Mouse (Mus musculus): Measurements from ENCODE around the gene Rps6. TPM values are rescaled to one million over a fixed set of nuclear protein-coding genes. Genes with fewer than 3 reads are reported as not detected.

Gene Rps6
- polyA plus RNA-seq, 1 experiment from 2014 or later = 915 TPM

DNA sequence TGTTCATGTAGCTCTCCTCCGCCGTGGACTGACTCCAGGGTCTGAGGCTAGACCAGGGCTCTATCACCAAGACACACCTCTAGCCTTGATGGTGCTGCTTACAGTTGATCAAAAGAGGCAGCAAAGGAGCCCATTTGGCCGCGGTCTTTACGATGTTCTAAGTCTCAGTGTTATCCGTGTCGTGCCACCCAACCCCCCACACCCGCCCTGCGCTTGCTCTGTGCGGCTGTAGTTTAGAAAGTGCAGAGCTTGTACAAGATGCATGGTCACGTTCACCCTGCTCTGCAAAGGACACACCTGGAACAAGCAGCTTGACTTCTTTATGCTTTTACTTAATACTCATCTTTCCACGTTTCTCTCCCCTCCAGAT lies 28.6 kb upstream of the Rps6 start:
- Histone ChIP-seq H3K27me3 (replicated peaks; ENCODE audit: control insufficient read depth, insufficient read depth, low read length) (no peaks in the 10 kb centered on the region), H3K4me1 (replicated peaks; ENCODE audit: control insufficient read depth, insufficient read depth, low read length) (no peaks in the 10 kb centered on the region), H3K27ac (ENCODE audit: low read depth) (no peak overlapping the region), H3K36me3 (ENCODE audit: control insufficient read depth, insufficient read depth, low read length) (no peaks in the 10 kb centered on the region), H3K4me2 (ENCODE audit: low read length) (peak overlapping the region; percentile 48), H3K9me3 (ENCODE audit: control insufficient read depth, low read length) (no peaks in the 10 kb centered on the region), H3K9ac (ENCODE audit: low read length) (no peak overlapping the region; the same call in 1 of the 2 replicates), H3K4me3 (ENCODE audit: low read depth, low read length) (peak overlapping the region; percentile 33)
- peak; percentile 50; the same call in 1 of the 2 replicates for ATAC-seq (replicated peaks; ENCODE audit: low FRiP score, low TSS enrichment, low read depth)
- 44% methylated on average over 12 of the region's 12 CpGs for WGBS
- DNase-seq (ENCODE audit: low spot score) = peak; percentile 58

DNA sequence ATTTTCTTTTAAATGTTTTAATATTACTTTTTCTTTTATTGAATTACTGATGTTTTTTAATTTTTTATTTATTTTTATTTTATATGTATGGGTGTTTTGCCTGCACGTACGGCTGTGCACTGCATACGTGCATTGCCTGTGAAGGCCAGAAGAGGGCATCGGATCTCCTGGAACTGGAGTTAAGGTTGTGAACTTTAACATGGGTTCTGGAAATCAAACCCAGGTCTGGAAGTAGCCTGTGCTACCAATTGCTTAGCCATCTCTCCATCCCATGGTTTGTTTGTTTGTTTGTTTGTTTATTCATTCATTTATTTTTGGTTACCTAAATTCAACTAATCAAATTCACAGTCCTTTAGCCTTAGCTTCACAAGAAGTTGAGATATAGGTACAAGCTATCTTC lies 27.7 kb upstream of the Rps6 start:
- no peaks in the 10 kb centered on the region for H3K27me3 ChIP-seq (replicated peaks; ENCODE audit: control insufficient read depth, insufficient read depth, low read length)
- WGBS = 63% methylated on average over 4 of the region's 4 CpGs
- no peak for ATAC-seq (replicated peaks; ENCODE audit: low FRiP score, low TSS enrichment, low read depth)
- H3K27ac ChIP-seq (ENCODE audit: low read depth) = no peak overlapping the region
- no peaks in the 10 kb centered on the region for H3K4me1 ChIP-seq (replicated peaks; ENCODE audit: control insufficient read depth, insufficient read depth, low read length)
- no peak overlapping the region for H3K4me3 ChIP-seq (ENCODE audit: low read depth, low read length)
- no peak overlapping the region for H3K4me2 ChIP-seq (ENCODE audit: low read length)
- H3K9me3 ChIP-seq (ENCODE audit: control insufficient read depth, low read length) = no peaks in the 10 kb centered on the region
- H3K36me3 ChIP-seq (ENCODE audit: control insufficient read depth, insufficient read depth, low read length) = no peaks in the 10 kb centered on the region
- H3K9ac ChIP-seq (ENCODE audit: low read length) = no peak overlapping the region
- DNase-seq (ENCODE audit: low spot score) = no peak

- ATAC-seq (replicated peaks; ENCODE audit: low FRiP score, low TSS enrichment, low read depth) = no peak
- Histone ChIP-seq H3K4me1 (replicated peaks; ENCODE audit: control insufficient read depth, insufficient read depth, low read length) (no peaks in the 10 kb centered on the region), H3K27ac (ENCODE audit: low read depth) (no peak overlapping the region), H3K9me3 (ENCODE audit: control insufficient read depth, low read length) (no peaks in the 10 kb centered on the region), H3K4me2 (ENCODE audit: low read length) (no peak overlapping the region), H3K4me3 (ENCODE audit: low read depth, low read length) (no peak overlapping the region), H3K9ac (ENCODE audit: low read length) (no peak overlapping the region), H3K36me3 (ENCODE audit: control insufficient read depth, insufficient read depth, low read length) (no peaks in the 10 kb centered on the region), H3K27me3 (replicated peaks; ENCODE audit: control insufficient read depth, insufficient read depth, low read length) (no peaks in the 10 kb centered on the region)
- WGBS = 72% methylated on average over 2 of the region's 2 CpGs
- no peak for DNase-seq (ENCODE audit: low spot score)
Measured at GRCm38 (mm10) chr4:86882413-86882812, 25.2 kb upstream of the Rps6 start.

GRCm38 (mm10) chr4:86881178-86881577 lies 24.0 kb upstream of the Rps6 start:
- H3K27ac ChIP-seq (ENCODE audit: low read depth) = no peak overlapping the region
- WGBS = 86% methylated on average over 4 of the region's 4 CpGs
- no peak overlapping the region for H3K9ac ChIP-seq (ENCODE audit: low read length)
- H3K4me2 ChIP-seq (ENCODE audit: low read length) = no peak overlapping the region
- DNase-seq (ENCODE audit: low spot score) (no peak), ATAC-seq (replicated peaks; ENCODE audit: low FRiP score, low TSS enrichment, low read depth) (no peak)
- H3K4me3 ChIP-seq (ENCODE audit: low read depth, low read length) = no peak overlapping the region
- no peaks in the 10 kb centered on the region for H3K36me3 ChIP-seq (ENCODE audit: control insufficient read depth, insufficient read depth, low read length)
- 0 out of 2 replicates have a peak, but pooled peaks cover under 1% of the 10 kb centered on the region for H3K27me3 ChIP-seq (replicated peaks; ENCODE audit: control insufficient read depth, insufficient read depth, low read length)
- no peaks in the 10 kb centered on the region for H3K9me3 ChIP-seq (ENCODE audit: control insufficient read depth, low read length)
- H3K4me1 ChIP-seq (replicated peaks; ENCODE audit: control insufficient read depth, insufficient read depth, low read length) = no peaks in the 10 kb centered on the region

DNA sequence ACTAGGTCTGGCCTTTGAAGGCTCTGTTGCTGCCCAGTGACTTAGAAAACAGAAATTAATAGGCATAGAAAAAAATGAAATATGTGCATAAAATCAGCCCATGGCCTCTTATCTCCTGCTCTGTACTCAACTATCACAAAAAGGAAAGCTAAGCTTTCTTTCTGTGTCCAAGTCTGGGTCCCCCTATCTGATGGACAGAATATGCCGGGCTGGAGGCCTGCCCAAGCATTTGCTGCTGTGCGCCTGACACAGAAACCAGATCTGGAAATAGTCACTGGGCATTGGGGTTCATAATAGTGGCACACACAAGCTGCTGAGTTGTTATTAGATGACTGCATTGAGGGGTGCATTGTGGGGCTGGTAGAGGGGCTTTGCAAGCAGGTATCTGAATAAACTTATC lies 22.3 kb upstream of the Rps6 start:
- ATAC-seq (replicated peaks; ENCODE audit: low FRiP score, low TSS enrichment, low read depth) (no peak), DNase-seq (ENCODE audit: low spot score) (no peak)
- WGBS = 90% methylated on average over 2 of the region's 2 CpGs
- Histone ChIP-seq H3K36me3 (ENCODE audit: control insufficient read depth, insufficient read depth, low read length) (no peaks in the 10 kb centered on the region), H3K4me3 (ENCODE audit: low read depth, low read length) (no peak overlapping the region), H3K4me1 (replicated peaks; ENCODE audit: control insufficient read depth, insufficient read depth, low read length) (no peaks in the 10 kb centered on the region), H3K27ac (ENCODE audit: low read depth) (no peak overlapping the region), H3K27me3 (replicated peaks; ENCODE audit: control insufficient read depth, insufficient read depth, low read length) (0 out of 2 replicates have a peak, but pooled peaks cover 5% of the 10 kb centered on the region), H3K4me2 (ENCODE audit: low read length) (no peak overlapping the region), H3K9ac (ENCODE audit: low read length) (no peak overlapping the region), H3K9me3 (ENCODE audit: control insufficient read depth, low read length) (no peaks in the 10 kb centered on the region)

GRCm38 (mm10) chr4:86874146-86874847 lies 17.1 kb upstream of the Rps6 start, which contains the start of gene Acer2:
TSS of gene Acer2 (plus strand) at chr4:86874396.
- WGBS = under 1% methylated on average over 60 of the region's 60 CpGs
- H3K4me3 ChIP-seq (ENCODE audit: low read depth, low read length) = peak within 1 kb of the TSS; percentile 66
- 0 out of 2 replicates have a peak, but pooled peaks cover 5% of the 10 kb centered on the region for H3K27me3 ChIP-seq (replicated peaks; ENCODE audit: control insufficient read depth, insufficient read depth, low read length)
- DNase-seq (ENCODE audit: low spot score) (peak; percentile 88), ATAC-seq (replicated peaks; ENCODE audit: low FRiP score, low TSS enrichment, low read depth) (peak; percentile 92)
- no peaks in the 10 kb centered on the region for H3K9me3 ChIP-seq (ENCODE audit: control insufficient read depth, low read length)
- H3K9ac ChIP-seq (ENCODE audit: low read length) = peak within 1 kb of the TSS; percentile 56
- H3K4me1 ChIP-seq (replicated peaks; ENCODE audit: control insufficient read depth, insufficient read depth, low read length) = no peaks in the 10 kb centered on the region
- no peaks in the 10 kb centered on the region for H3K36me3 ChIP-seq (ENCODE audit: control insufficient read depth, insufficient read depth, low read length)
- peak within 1 kb of the TSS; percentile 98 for H3K4me2 ChIP-seq (ENCODE audit: low read length)
- no peak within 1 kb of the TSS for H3K27ac ChIP-seq (ENCODE audit: low read depth)

DNA sequence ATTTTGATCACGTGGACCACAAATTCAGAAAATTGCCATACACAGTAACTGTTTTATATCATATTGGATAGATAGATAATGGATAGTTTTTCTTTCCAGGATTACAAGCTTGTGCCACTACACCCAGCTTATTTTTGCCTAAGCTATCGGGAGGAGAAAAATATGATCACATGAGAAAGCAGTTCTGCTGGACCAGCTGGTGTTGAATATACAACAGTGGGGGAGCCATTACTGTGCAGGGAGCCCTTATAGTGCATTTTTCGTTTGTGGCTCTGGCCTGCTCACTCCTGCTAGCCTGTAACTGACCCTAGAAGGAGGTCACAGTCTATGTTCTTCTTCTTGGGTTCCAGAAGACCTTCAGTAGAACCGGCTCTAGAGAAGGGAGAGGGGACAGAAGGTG lies 15.9 kb upstream of the Rps6 start:
- DNase-seq (ENCODE audit: low spot score) (no peak), ATAC-seq (replicated peaks; ENCODE audit: low FRiP score, low TSS enrichment, low read depth) (no peak)
- H3K9me3 ChIP-seq (ENCODE audit: control insufficient read depth, low read length) = 0 out of 2 replicates have a peak, but pooled peaks cover 2% of the 10 kb centered on the region
- 48% methylated on average over 4 of the region's 4 CpGs for WGBS
- no peaks in the 10 kb centered on the region for H3K4me1 ChIP-seq (replicated peaks; ENCODE audit: control insufficient read depth, insufficient read depth, low read length)
- no peak overlapping the region for H3K9ac ChIP-seq (ENCODE audit: low read length)
- no peak overlapping the region for H3K4me3 ChIP-seq (ENCODE audit: low read depth, low read length)
- no peaks in the 10 kb centered on the region for H3K36me3 ChIP-seq (ENCODE audit: control insufficient read depth, insufficient read depth, low read length)
- H3K27me3 ChIP-seq (replicated peaks; ENCODE audit: control insufficient read depth, insufficient read depth, low read length) = 0 out of 2 replicates have a peak, but pooled peaks cover 5% of the 10 kb centered on the region
- H3K27ac ChIP-seq (ENCODE audit: low read depth) = no peak overlapping the region
- H3K4me2 ChIP-seq (ENCODE audit: low read length) = no peak overlapping the region

GRCm38 (mm10) chr4:86871988-86872387 lies 14.8 kb upstream of the Rps6 start:
- no peak overlapping the region for H3K27ac ChIP-seq (ENCODE audit: low read depth)
- H3K4me1 ChIP-seq (replicated peaks; ENCODE audit: control insufficient read depth, insufficient read depth, low read length) = no peaks in the 10 kb centered on the region
- DNase-seq (ENCODE audit: low spot score) (no peak), ATAC-seq (replicated peaks; ENCODE audit: low FRiP score, low TSS enrichment, low read depth) (no peak)
- H3K27me3 ChIP-seq (replicated peaks; ENCODE audit: control insufficient read depth, insufficient read depth, low read length) = 0 out of 2 replicates have a peak, but pooled peaks cover 5% of the 10 kb centered on the region
- H3K4me3 ChIP-seq (ENCODE audit: low read depth, low read length) = no peak overlapping the region
- H3K9me3 ChIP-seq (ENCODE audit: control insufficient read depth, low read length) = 0 out of 2 replicates have a peak, but pooled peaks cover 2% of the 10 kb centered on the region
- no peak overlapping the region for H3K9ac ChIP-seq (ENCODE audit: low read length)
- H3K4me2 ChIP-seq (ENCODE audit: low read length) = no peak overlapping the region
- H3K36me3 ChIP-seq (ENCODE audit: control insufficient read depth, insufficient read depth, low read length) = no peaks in the 10 kb centered on the region

- no peak overlapping the region for H3K4me2 ChIP-seq (ENCODE audit: low read length)
- H3K9ac ChIP-seq (ENCODE audit: low read length) = no peak overlapping the region
- no peaks in the 10 kb centered on the region for H3K4me1 ChIP-seq (replicated peaks; ENCODE audit: control insufficient read depth, insufficient read depth, low read length)
- 77% methylated on average over 5 of the region's 5 CpGs for WGBS
- no peak overlapping the region for H3K4me3 ChIP-seq (ENCODE audit: low read depth, low read length)
- H3K27ac ChIP-seq (ENCODE audit: low read depth) = no peak overlapping the region
- ATAC-seq (replicated peaks; ENCODE audit: low FRiP score, low TSS enrichment, low read depth) (no peak), DNase-seq (ENCODE audit: low spot score) (no peak)
- H3K27me3 ChIP-seq (replicated peaks; ENCODE audit: control insufficient read depth, insufficient read depth, low read length) = no peaks in the 10 kb centered on the region
- no peaks in the 10 kb centered on the region for H3K36me3 ChIP-seq (ENCODE audit: control insufficient read depth, insufficient read depth, low read length)
- 0 out of 2 replicates have a peak, but pooled peaks cover 2% of the 10 kb centered on the region for H3K9me3 ChIP-seq (ENCODE audit: control insufficient read depth, low read length)
Measured at GRCm38 (mm10) chr4:86864087-86864486, 6.9 kb upstream of the Rps6 start.

Data from intestine, embryonic 14.5 days (tissue).